Mouse (Mus musculus) myocyte (in vitro differentiated cells): ENCODE results near the gene Lats2. TPM values are rescaled to one million over a fixed set of nuclear protein-coding genes. Genes with fewer than 3 reads are reported as not detected.

Experiments
- H3K27me3 ChIP-seq: one replicate; pipeline ENCODE4 v1.6.1; 2011; ENCODE audit not compliant: control insufficient read depth, insufficient read depth, insufficient read length
- H3K36me3 ChIP-seq: one replicate; pipeline ENCODE4 v1.6.1; 2011; ENCODE audit not compliant: control insufficient read depth, insufficient read depth
- H3K4me2 ChIP-seq: one replicate; pipeline ENCODE4 v1.6.1; 2011; ENCODE audit warnings: low read depth, control low read depth
- H3K4me3 ChIP-seq: one replicate; pipeline ENCODE4 v1.5.1; 2011; ENCODE audit warnings: mild to moderate bottlenecking, control low read depth, moderate library complexity
- H3K79me2 ChIP-seq: one replicate; pipeline ENCODE4 v1.6.1; 2011; ENCODE audit not compliant: control insufficient read depth, insufficient read depth
- H3ac ChIP-seq: one replicate; pipeline ENCODE4 v1.6.1; 2011; ENCODE audit not compliant: control insufficient read depth, insufficient read length
- CEBPB ChIP-seq: IDR thresholded peaks from 2 replicates; pipeline ENCODE4 v1.6.1; 2011; ENCODE audit warnings: mild to moderate bottlenecking, moderate library complexity; ENCODE audit not compliant: poor library complexity, insufficient read depth, severe bottlenecking
- E2F4 ChIP-seq: IDR thresholded peaks from one replicate; pipeline ENCODE4 v1.6.1; 2011; ENCODE audit warnings: mild to moderate bottlenecking, control low read depth, moderate library complexity; ENCODE audit not compliant: insufficient read depth
- MAX ChIP-seq: IDR thresholded peaks from one replicate; pipeline ENCODE4 v1.6.1; 2011; ENCODE audit warnings: low read depth, mild to moderate bottlenecking, control low read depth
- MYOD1 ChIP-seq, 3 experiments: IDR thresholded peaks; one replicate each; pipeline ENCODE4 v1.6.1; 2011; ENCODE audit warnings: control low read depth in 2 of 3, low read depth in 2 of 3, mild to moderate bottlenecking in 2 of 3, moderate library complexity in 1 of 3; ENCODE audit not compliant: insufficient read length in 2 of 3, control insufficient read depth in 1 of 3
- MYOG ChIP-seq, 3 experiments: IDR thresholded peaks; one replicate each; pipeline ENCODE4 v1.6.1; 2011; ENCODE audit warnings: control low read depth in 2 of 3, low read depth in 2 of 3, mild to moderate bottlenecking in 2 of 3; ENCODE audit not compliant: insufficient read length in 2 of 3, control insufficient read depth in 1 of 3, insufficient read depth in 1 of 3
- POLR2A ChIP-seq: IDR thresholded peaks from one replicate; pipeline ENCODE4 v1.6.1; 2011; ENCODE audit warnings: low read depth, mild to moderate bottlenecking, control low read depth, moderate library complexity; ENCODE audit not compliant: insufficient read length
- POLR2AphosphoS2 ChIP-seq: IDR thresholded peaks from one replicate; pipeline ENCODE4 v1.6.1; 2011; ENCODE audit warnings: low read depth, control low read depth; ENCODE audit not compliant: insufficient read length
- REST ChIP-seq: IDR thresholded peaks from one replicate; pipeline ENCODE4 v1.6.1; 2011; ENCODE audit warnings: mild to moderate bottlenecking, control low read depth, moderate library complexity; ENCODE audit not compliant: insufficient read depth, insufficient read length
- SRF ChIP-seq: IDR thresholded peaks from one replicate; pipeline ENCODE4 v1.6.1; 2011; ENCODE audit warnings: low read depth; ENCODE audit not compliant: control insufficient read depth, insufficient read length
- TCF12 ChIP-seq: IDR thresholded peaks from one replicate; pipeline ENCODE4 v1.6.1; 2011; ENCODE audit warnings: mild to moderate bottlenecking, control low read depth; ENCODE audit not compliant: poor library complexity, insufficient read depth, severe bottlenecking
- TCF3 ChIP-seq: IDR thresholded peaks from one replicate; pipeline ENCODE4 v1.6.1; 2011; ENCODE audit warnings: low read depth, control low read depth; ENCODE audit not compliant: insufficient read length
- USF1 ChIP-seq: IDR thresholded peaks from one replicate; pipeline ENCODE4 v1.6.1; 2011; ENCODE audit warnings: low read depth, mild to moderate bottlenecking, control low read depth, moderate library complexity
- polyA plus RNA-seq: library from polyadenylated mRNA; unstranded; fragments of >200 nt; fragmentation: generic; extraction: Trizol; gene quantifications from one replicate; pipeline ENCODE4 v1.2.1, GENCODE M21; 2012; ENCODE audit warnings: missing spikeins

Lats2 gene
- polyA plus RNA-seq, 1 experiment = 10.6 TPM

GRCm38 (mm10) chr14:57646155-57646554 is 112.0 kb downstream of the Lats2 start:
- no peak overlapping the region for H3ac ChIP-seq
- H3K4me3 ChIP-seq = no peak overlapping the region
- H3K27me3 ChIP-seq = no peaks in the 10 kb centered on the region
- H3K79me2 ChIP-seq = peaks cover 46% of the 10 kb centered on the region
- no peak overlapping the region for H3K4me2 ChIP-seq
- H3K36me3 ChIP-seq = peaks cover 4% of the 10 kb centered on the region
- TF ChIP-seq USF1 (no peak), MYOD1 (IDR thresholded peaks at IDR 0.05; ENCODE audit: control insufficient read depth in 1 of 3, insufficient read length in 2 of 3, low read depth in 2 of 3) (no peak), E2F4 (no peak), POLR2A (no peak), REST (no peak), TCF3 (no peak), CEBPB (no peak), SRF (no peak), TCF12 (no peak), POLR2AphosphoS2 (no peak), MYOG (IDR thresholded peaks at IDR 0.05; ENCODE audit: control insufficient read depth in 1 of 3, insufficient read depth in 1 of 3, insufficient read length in 2 of 3, low read depth in 2 of 3) (no peak), MAX (no peak)

Other genes with a start within 250 kb of the Lats2 start
- gene Il17d, start 233.6 kb downstream of the Lats2 start, polyA plus RNA-seq = 0.04 TPM
- gene Eef1akmt1, start 186.8 kb downstream of the Lats2 start, polyA plus RNA-seq = 52.3 TPM
- 3.0 TPM for gene Xpo4, start 93.0 kb downstream of the Lats2 start, polyA plus RNA-seq
- not detected for gene Gm49361, start 12.3 kb downstream of the Lats2 start, polyA plus RNA-seq
- 168 TPM for gene Sap18, start 39.8 kb upstream of the Lats2 start, polyA plus RNA-seq
- gene Ska3, start 67.8 kb upstream of the Lats2 start, polyA plus RNA-seq = 3.8 TPM
- gene Mrpl57, start 67.8 kb upstream of the Lats2 start, polyA plus RNA-seq = 133 TPM
- gene Zdhhc20, start 131.9 kb upstream of the Lats2 start, polyA plus RNA-seq = 9.6 TPM
- 48.2 TPM for gene Micu2, start 240.9 kb upstream of the Lats2 start, polyA plus RNA-seq